Mouse (Mus musculus) bone marrow macrophage, adult 2 months (primary cell): ENCODE measurements around the gene Syt7.

ENCODE experiments used
- CTCF ChIP-seq: IDR thresholded peaks from 2 replicates; pipeline ENCODE4 v1.5.1; 2012; ENCODE audit warnings: low read depth, mild to moderate bottlenecking, low read length, moderate library complexity
- POLR2A ChIP-seq: IDR thresholded peaks from 2 replicates; pipeline ENCODE4 v1.6.1; 2012; ENCODE audit warnings: mild to moderate bottlenecking, low read depth, low read length, borderline replicate concordance

DNA sequence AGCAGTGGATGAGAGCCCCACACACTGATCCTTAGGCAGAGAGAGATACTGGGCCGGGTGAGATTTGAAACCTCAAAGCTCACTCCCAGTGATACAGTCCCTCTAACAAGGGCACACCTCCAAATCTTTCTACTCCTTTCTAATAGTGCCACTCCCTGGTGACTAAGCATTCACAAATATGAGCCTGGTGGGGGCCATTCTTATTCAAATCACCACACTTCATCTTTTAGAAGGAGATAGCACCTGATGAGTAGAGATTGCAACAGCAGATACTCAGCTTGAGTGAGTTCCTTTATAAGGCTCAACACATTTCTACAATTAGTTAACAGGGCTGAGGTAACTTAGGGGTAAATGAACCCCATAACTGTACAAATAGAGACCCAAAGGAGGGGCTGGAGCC, 15.7 kb upstream of the Syt7 start:
- no peak for TF ChIP-seq CTCF
- TF ChIP-seq POLR2A, result no peak
